Mouse (Mus musculus) testis, postnatal 10 days (tissue): ENCODE results near the gene Ccm2.

Experiments
- DNase-seq: peaks from one replicate; pipeline ENCODE4 v3.0.0; 2021; ENCODE audit warnings: low spot score

Gene Ccm2

GRCm38 (mm10) chr11:6604604-6604936 lies 57.9 kb downstream of the Ccm2 start:
- DNase-seq = no peak

GRCm38 (mm10) chr11:6605021-6605481 lies 58.4 kb downstream of the Ccm2 start:
- no peak for DNase-seq

- no peak for DNase-seq
Observed at GRCm38 (mm10) chr11:6605491-6606399, 59.1 kb downstream of the Ccm2 start, which contains the start of gene Nacad. Gene Nacad, minus strand, starts transcription at chr11:6606053.

- DNase-seq = no peak
Observed at GRCm38 (mm10) chr11:6615250-6616205, 68.8 kb downstream of the Ccm2 start.

- no peak for DNase-seq
Observed at GRCm38 (mm10) chr11:6623704-6624103, 77.0 kb downstream of the Ccm2 start.

- no peak for DNase-seq
Observed at GRCm38 (mm10) chr11:6624619-6625382, 78.1 kb downstream of the Ccm2 start.

- DNase-seq = peak; percentile 95
Observed at GRCm38 (mm10) chr11:6625478-6626387, 79.0 kb downstream of the Ccm2 start, which contains the start of gene Tbrg4. Gene Tbrg4, minus strand, starts transcription at chr11:6626067.

- no peak for DNase-seq
Observed at GRCm38 (mm10) chr11:6626388-6626772, 79.7 kb downstream of the Ccm2 start.

GRCm38 (mm10) chr11:6627731-6628130 lies 81.0 kb downstream of the Ccm2 start:
- no peak for DNase-seq

GRCm38 (mm10) chr11:6628568-6628967 lies 81.9 kb downstream of the Ccm2 start:
- peak; percentile 75 for DNase-seq

- no peak for DNase-seq
Observed at GRCm38 (mm10) chr11:6629655-6630054, 83.0 kb downstream of the Ccm2 start.

- no peak for DNase-seq
Observed at GRCm38 (mm10) chr11:6636150-6636549, 89.5 kb downstream of the Ccm2 start.

- DNase-seq = no peak
Observed at GRCm38 (mm10) chr11:6638537-6638936, 91.8 kb downstream of the Ccm2 start, which contains the start of gene Wap. Gene Wap, minus strand, starts transcription at chr11:6638637.

- DNase-seq = no peak
Observed at GRCm38 (mm10) chr11:6639072-6639471, 92.4 kb downstream of the Ccm2 start.

GRCm38 (mm10) chr11:6644566-6644965 lies 97.9 kb downstream of the Ccm2 start:
- DNase-seq = no peak
